Mouse (Mus musculus): ENCODE results near the gene Atxn1l. TPM values are rescaled to one million over a fixed set of nuclear protein-coding genes. Genes with fewer than 3 reads are reported as not detected.

The Atxn1l gene
- 7.3 and 7.9 TPM in 2 replicates for polyA plus RNA-seq (2015; fragmentation: Nextera tagmentation; extraction: Ambion mirVana)

GRCm38 (mm10) chr8:109737237-109738048 is at the start of gene Atxn1l:
Atxn1l (minus strand) TSS chr8:109737739.
- Histone ChIP-seq H3K4me2 (peak within 1 kb of the TSS; percentile 85), H3K4me1 (peaks cover 19% of the 10 kb centered on the region), H3K9me3 (replicated peaks) (no peaks in the 10 kb centered on the region), H3K36me3 (peaks cover 22% of the 10 kb centered on the region), H3K27ac (peak within 1 kb of the TSS; percentile 81), H3K9ac (peak within 1 kb of the TSS; percentile 99), H3K4me3 (replicated peaks) (peak within 1 kb of the TSS; percentile 100), H3K27me3 (no peaks in the 10 kb centered on the region)
- peak; percentile 93 for ATAC-seq (replicated peaks; ENCODE audit: low FRiP score)
- WGBS, result under 1% methylated on average over 58 of the region's 59 CpGs

- no peak for ATAC-seq (replicated peaks; ENCODE audit: low FRiP score)
- H3K27me3 ChIP-seq, result peaks cover 2% of the 10 kb centered on the region; the same call in 1 of the 2 replicates
- no peaks in the 10 kb centered on the region for H3K36me3 ChIP-seq
- peak overlapping the region; percentile 98 for H3K4me3 ChIP-seq (replicated peaks)
- no peak overlapping the region for H3K9ac ChIP-seq
- no peak overlapping the region for H3K27ac ChIP-seq
- H3K9me3 ChIP-seq (replicated peaks), result no peaks in the 10 kb centered on the region
- 73% methylated on average over 4 of the region's 4 CpGs for WGBS
- peaks cover 17% of the 10 kb centered on the region for H3K4me1 ChIP-seq
- peak overlapping the region; percentile 86 for H3K4me2 ChIP-seq
These were observed 43.0 kb upstream of the Atxn1l start for GRCm38 (mm10) chr8:109780548-109780947.

- H3K4me1 ChIP-seq, result peaks cover 17% of the 10 kb centered on the region
- 15% methylated on average over 24 of the region's 24 CpGs for WGBS
- H3K27me3 ChIP-seq, result peaks cover 8% of the 10 kb centered on the region
- H3K4me3 ChIP-seq (replicated peaks), result peak overlapping the region; percentile 98
- ATAC-seq (replicated peaks; ENCODE audit: low FRiP score), result no peak
- H3K4me2 ChIP-seq, result peak overlapping the region; percentile 86
- peak overlapping the region; percentile 97 for H3K9ac ChIP-seq
- no peaks in the 10 kb centered on the region for H3K36me3 ChIP-seq
- H3K27ac ChIP-seq, result peak overlapping the region; percentile 98
- no peaks in the 10 kb centered on the region for H3K9me3 ChIP-seq (replicated peaks)
These were observed 42.1 kb upstream of the Atxn1l start for GRCm38 (mm10) chr8:109779431-109780228.

- no peaks in the 10 kb centered on the region for H3K9me3 ChIP-seq (replicated peaks)
- 0% methylated on average over 32 of the region's 32 CpGs for WGBS
- peaks cover 17% of the 10 kb centered on the region for H3K4me1 ChIP-seq
- peak overlapping the region; percentile 98 for H3K27ac ChIP-seq
- H3K4me3 ChIP-seq (replicated peaks), result peak overlapping the region; percentile 98
- peak; percentile 69 for ATAC-seq (replicated peaks; ENCODE audit: low FRiP score)
- H3K4me2 ChIP-seq, result peak overlapping the region; percentile 86
- no peaks in the 10 kb centered on the region for H3K36me3 ChIP-seq
- H3K27me3 ChIP-seq, result peaks cover 13% of the 10 kb centered on the region
- H3K9ac ChIP-seq, result peak overlapping the region; percentile 97
These were observed 41.5 kb upstream of the Atxn1l start for GRCm38 (mm10) chr8:109778993-109779421.

- no peaks in the 10 kb centered on the region for H3K9me3 ChIP-seq (replicated peaks)
- peak within 1 kb of the TSS; percentile 97 for H3K9ac ChIP-seq
- under 1% methylated on average over 63 of the region's 64 CpGs for WGBS
- peak; percentile 100 for ATAC-seq (replicated peaks; ENCODE audit: low FRiP score)
- peak within 1 kb of the TSS; percentile 98 for H3K4me3 ChIP-seq (replicated peaks)
- peaks cover 17% of the 10 kb centered on the region for H3K4me1 ChIP-seq
- H3K36me3 ChIP-seq, result no peaks in the 10 kb centered on the region
- H3K4me2 ChIP-seq, result peak within 1 kb of the TSS; percentile 86
- H3K27ac ChIP-seq, result peak within 1 kb of the TSS; percentile 98
- H3K27me3 ChIP-seq, result peaks cover 14% of the 10 kb centered on the region
These were observed 40.9 kb upstream of the Atxn1l start, which contains the start of gene Ap1g1 for GRCm38 (mm10) chr8:109778280-109778977. Ap1g1 (plus strand) TSS chr8:109778554.

GRCm38 (mm10) chr8:109777851-109778250 is 40.3 kb upstream of the Atxn1l start:
- peaks cover 14% of the 10 kb centered on the region for H3K27me3 ChIP-seq
- H3K27ac ChIP-seq, result no peak overlapping the region
- peak overlapping the region; percentile 86 for H3K4me2 ChIP-seq
- ATAC-seq (replicated peaks; ENCODE audit: low FRiP score), result no peak
- peak overlapping the region; percentile 97; the same call in 1 of the 2 replicates for H3K9ac ChIP-seq
- H3K4me1 ChIP-seq, result peaks cover 17% of the 10 kb centered on the region
- H3K9me3 ChIP-seq (replicated peaks), result no peaks in the 10 kb centered on the region
- peak overlapping the region; percentile 98 for H3K4me3 ChIP-seq (replicated peaks)
- 27% methylated on average over 5 of the region's 5 CpGs for WGBS
- H3K36me3 ChIP-seq, result no peaks in the 10 kb centered on the region

- no peak overlapping the region for H3K4me2 ChIP-seq
- WGBS, result 52% methylated on average over 3 of the region's 3 CpGs
- H3K4me3 ChIP-seq (replicated peaks), result no peak overlapping the region
- H3K27ac ChIP-seq, result no peak overlapping the region
- peaks cover 14% of the 10 kb centered on the region for H3K27me3 ChIP-seq
- H3K9me3 ChIP-seq (replicated peaks), result no peaks in the 10 kb centered on the region
- no peak overlapping the region for H3K9ac ChIP-seq
- H3K36me3 ChIP-seq, result no peaks in the 10 kb centered on the region
- H3K4me1 ChIP-seq, result no peaks in the 10 kb centered on the region
- no peak for ATAC-seq (replicated peaks; ENCODE audit: low FRiP score)
These were observed 35.6 kb upstream of the Atxn1l start for GRCm38 (mm10) chr8:109773154-109773553.

GRCm38 (mm10) chr8:109766081-109766480 is 28.5 kb upstream of the Atxn1l start:
- no peak overlapping the region for H3K9ac ChIP-seq
- H3K4me2 ChIP-seq, result no peak overlapping the region
- H3K27ac ChIP-seq, result no peak overlapping the region
- no peaks in the 10 kb centered on the region for H3K36me3 ChIP-seq
- 0 out of 2 replicates have a peak, but pooled peaks cover 8% of the 10 kb centered on the region for H3K9me3 ChIP-seq (replicated peaks)
- H3K27me3 ChIP-seq, result no peaks in the 10 kb centered on the region
- no peak for ATAC-seq (replicated peaks; ENCODE audit: low FRiP score)
- 75% methylated on average over 7 of the region's 7 CpGs for WGBS
- H3K4me3 ChIP-seq (replicated peaks), result no peak overlapping the region
- no peaks in the 10 kb centered on the region for H3K4me1 ChIP-seq

- H3K27me3 ChIP-seq, result no peaks in the 10 kb centered on the region
- H3K36me3 ChIP-seq, result no peaks in the 10 kb centered on the region
- H3K9me3 ChIP-seq (replicated peaks), result 0 out of 2 replicates have a peak, but pooled peaks cover 8% of the 10 kb centered on the region
- H3K4me2 ChIP-seq, result no peak overlapping the region
- no peak overlapping the region for H3K9ac ChIP-seq
- no peak overlapping the region for H3K27ac ChIP-seq
- H3K4me1 ChIP-seq, result no peaks in the 10 kb centered on the region
- 75% methylated on average over 6 of the region's 6 CpGs for WGBS
- no peak for ATAC-seq (replicated peaks; ENCODE audit: low FRiP score)
- H3K4me3 ChIP-seq (replicated peaks), result no peak overlapping the region
These were observed 26.5 kb upstream of the Atxn1l start for GRCm38 (mm10) chr8:109764031-109764430.

GRCm38 (mm10) chr8:109760221-109760620 is 22.7 kb upstream of the Atxn1l start:
- Histone ChIP-seq H3K27ac (no peak overlapping the region), H3K4me3 (replicated peaks) (no peak overlapping the region), H3K9ac (no peak overlapping the region), H3K36me3 (no peaks in the 10 kb centered on the region), H3K4me1 (no peaks in the 10 kb centered on the region), H3K27me3 (no peaks in the 10 kb centered on the region), H3K4me2 (no peak overlapping the region), H3K9me3 (replicated peaks) (0 out of 2 replicates have a peak, but pooled peaks cover 8% of the 10 kb centered on the region)
- no peak for ATAC-seq (replicated peaks; ENCODE audit: low FRiP score)
- 58% methylated on average over 1 of the region's 1 CpGs for WGBS

GRCm38 (mm10) chr8:109759426-109759825 is 21.9 kb upstream of the Atxn1l start:
- no peak overlapping the region for H3K27ac ChIP-seq
- H3K4me2 ChIP-seq, result no peak overlapping the region
- H3K9ac ChIP-seq, result no peak overlapping the region
- H3K4me1 ChIP-seq, result no peaks in the 10 kb centered on the region
- no peak for ATAC-seq (replicated peaks; ENCODE audit: low FRiP score)
- H3K27me3 ChIP-seq, result no peaks in the 10 kb centered on the region
- 0 out of 2 replicates have a peak, but pooled peaks cover 8% of the 10 kb centered on the region for H3K9me3 ChIP-seq (replicated peaks)
- 91% methylated on average over 7 of the region's 7 CpGs for WGBS
- H3K36me3 ChIP-seq, result no peaks in the 10 kb centered on the region
- no peak overlapping the region for H3K4me3 ChIP-seq (replicated peaks)
